ENCODE assay signal across 9 mouse cellular contexts in genomic region chr17:15137443-15137842, GRCm38 (mm10).
DNase-seq lines count a peak whose midpoint lies in the region; ATAC-seq and TF ChIP-seq lines count a peak whose summit lies in the region.
"Had no signal": no experiment of that assay in that cellular context is flagged by ENCODE, and none has a peak within 500 bp of the region (broad histone marks: within the 10 kb centered on the region; RNA-seq: fewer than 3 reads in every experiment).

No protein-coding gene starts in this region.

- H3K9ac ChIP-seq in heart, embryonic 15.5 days: no peak overlapping the region
- H3K9ac ChIP-seq in lung, embryonic 14.5 days: no peak overlapping the region

- H3K4me2 ChIP-seq in heart, embryonic 15.5 days: no peak overlapping the region
- no peak overlapping the region for H3K4me2 ChIP-seq in lung, embryonic 14.5 days

- no peaks in the 10 kb centered on the region for H3K4me1 ChIP-seq in heart, embryonic 15.5 days (replicated peaks)
- H3K4me1 ChIP-seq in lung, embryonic 14.5 days (ENCODE audit: insufficient read depth): no peaks in the 10 kb centered on the region
- peaks cover 8% of the 10 kb centered on the region for H3K4me1 ChIP-seq in midbrain, embryonic 10.5 days

- ATAC-seq in heart, embryonic 15.5 days (replicated peaks; ENCODE audit: insufficient number of reproducible peaks, insufficient read depth, low FRiP score, low read depth): peak; percentile 65
- peak; percentile 35; the same call in 1 of the 2 replicates for ATAC-seq in lung, embryonic 14.5 days (ENCODE audit: insufficient read depth)

- H3K4me3 ChIP-seq in heart, embryonic 15.5 days: no peak overlapping the region
- no peak overlapping the region for H3K4me3 ChIP-seq in lung, embryonic 14.5 days (ENCODE audit: low read depth, low read length)
- H3K4me3 ChIP-seq in midbrain, embryonic 10.5 days: no peak overlapping the region

- intact Hi-C loops in left cerebral cortex, postnatal 36 days (cut with DNase I): no loop called here

- DNase-seq in cerebellum, postnatal 14 days: peak; percentile 6 to 15
- no peak for DNase-seq in cerebellum, adult 18-20 months
- DNase-seq in MN1 (ENCODE audit: low spot score): peak; percentile 16
- peak; percentile 36 for DNase-seq in lung, embryonic 14.5 days
- no peak for DNase-seq in midbrain, embryonic 10.5 days (ENCODE audit: low spot score)
- no peak for DNase-seq in left cerebral cortex, postnatal 36 days (ENCODE audit: low spot score in 2 of 2)
- DNase-seq in embryo, embryonic 10.5 days (ENCODE audit: low spot score): no peak

- TF ChIP-seq CTCF in lung, embryonic 14.5 days (IDR thresholded peaks at IDR 0.05; ENCODE audit: low read depth): no peak

- no peak overlapping the region for H3K27ac ChIP-seq in heart, embryonic 15.5 days
- H3K27ac ChIP-seq in lung, embryonic 14.5 days (ENCODE audit: low read depth): no peak overlapping the region
- no peak overlapping the region for H3K27ac ChIP-seq in midbrain, embryonic 10.5 days (replicated peaks)
- H3K27ac ChIP-seq: macrophage had no signal

- no peaks in the 10 kb centered on the region for H3K9me3 ChIP-seq in heart, embryonic 15.5 days (replicated peaks)
- no peaks in the 10 kb centered on the region for H3K9me3 ChIP-seq in lung, embryonic 14.5 days (ENCODE audit: low read depth, low read length)
- no peaks in the 10 kb centered on the region for H3K9me3 ChIP-seq in midbrain, embryonic 10.5 days (replicated peaks)

- no peaks in the 10 kb centered on the region for H3K36me3 ChIP-seq in heart, embryonic 15.5 days
- H3K36me3 ChIP-seq in lung, embryonic 14.5 days (ENCODE audit: insufficient read depth): no peaks in the 10 kb centered on the region
- no peaks in the 10 kb centered on the region for H3K36me3 ChIP-seq in midbrain, embryonic 10.5 days

- WGBS in heart, embryonic 15.5 days: 44% methylated on average over 5 of the region's 5 CpGs
- WGBS in lung, embryonic 14.5 days: 51% methylated on average over 5 of the region's 5 CpGs
- WGBS in midbrain, embryonic 10.5 days: 76% methylated on average over 5 of the region's 5 CpGs

- H3K27me3 ChIP-seq in heart, embryonic 15.5 days: no peaks in the 10 kb centered on the region
- H3K27me3 ChIP-seq in lung, embryonic 14.5 days (ENCODE audit: insufficient read depth, low read length): no peaks in the 10 kb centered on the region
- H3K27me3 ChIP-seq in midbrain, embryonic 10.5 days (ENCODE audit: low read depth, poor library complexity, severe bottlenecking): no peaks in the 10 kb centered on the region

Comparison
In these comparisons a context has a peak if more than half of its experiments do, and no peak if none do; other contexts are left out.
1. DNase-seq: peak in cerebellum, postnatal 14 days (2 of 2), MN1 (single experiment) and lung, embryonic 14.5 days (single experiment); none in cerebellum, adult 18-20 months (0 of 2), midbrain, embryonic 10.5 days (single experiment), left cerebral cortex, postnatal 36 days (0 of 2) and embryo, embryonic 10.5 days (single experiment).